Comparison of ENCODE assay signal across 20 mouse cellular contexts in genomic region chr5:140985311-140986050, GRCm38 (mm10). TPM values are rescaled to one million over a fixed set of nuclear protein-coding genes. Genes with fewer than 3 reads are reported as not detected.
DNase-seq lines count a peak whose midpoint lies in the region; ATAC-seq and TF ChIP-seq lines count a peak whose summit lies in the region.
"Had no signal": no experiment of that assay in that cellular context is flagged by ENCODE, and none has a peak within 500 bp of the region (broad histone marks: within the 10 kb centered on the region; RNA-seq: fewer than 3 reads in every experiment).

No protein-coding gene starts in this region.

- H3K4me2 ChIP-seq in intestine, embryonic 16.5 days (ENCODE audit: low read depth, low read length) = no peak overlapping the region
- H3K4me2 ChIP-seq: embryonic facial prominence, embryonic 12.5 days; hindbrain, embryonic 12.5 days; intestine, embryonic 15.5 days had no signal

- DNase-seq in brain, adult 2 months (ENCODE audit: low read depth, low spot score) = peak; percentile 87
- DNase-seq in cerebellum, adult 2 months = peak; percentile 81 to 92
- peak; percentile 88 to 93 for DNase-seq in cerebellum, postnatal 10 days
- DNase-seq in layer of hippocampus, adult 2 months (ENCODE audit: low spot score in 2 of 2) = no peak
- DNase-seq in kidney, postnatal 25 days = no peak
- DNase-seq: adrenal gland, postnatal 10 days; gastrocnemius, adult 2 months; gastrocnemius, postnatal 36 days; heart, adult 11 months; heart, postnatal 10 days; heart, postnatal 4 days; kidney, adult 8-10 months had no signal

- TF ChIP-seq CTCF in cerebellum, adult 2 months (IDR thresholded peaks at IDR 0.05; ENCODE audit: borderline replicate concordance, insufficient read depth, low read depth, low read length) = no peak
- TF ChIP-seq CTCF in layer of hippocampus, adult 2 months (conservative IDR thresholded peaks at IDR 0.05) = no peak

- no peaks in the 10 kb centered on the region for H3K27me3 ChIP-seq in cerebellum, adult 2 months (ENCODE audit: control insufficient read depth, insufficient read depth, low read length)
- no peaks in the 10 kb centered on the region for H3K27me3 ChIP-seq in intestine, embryonic 16.5 days (replicated peaks; ENCODE audit: control insufficient read depth, insufficient read depth, low read length)
- H3K27me3 ChIP-seq: embryonic facial prominence, embryonic 12.5 days; hindbrain, embryonic 12.5 days; intestine, embryonic 15.5 days had no signal

- 16% methylated on average over 9 of the region's 9 CpGs for WGBS in cerebellum, adult 2 months
- 76% methylated on average over 9 of the region's 9 CpGs for WGBS in intestine, embryonic 16.5 days

- TF ChIP-seq POLR2A in cerebellum, adult 2 months (IDR thresholded peaks at IDR 0.05; ENCODE audit: borderline replicate concordance, insufficient read depth, low read length) = no peak

- H3K9ac ChIP-seq in intestine, embryonic 16.5 days (ENCODE audit: low read depth, low read length) = no peak overlapping the region
- H3K9ac ChIP-seq: embryonic facial prominence, embryonic 12.5 days; hindbrain, embryonic 12.5 days; intestine, embryonic 15.5 days had no signal

- H3K27ac ChIP-seq in cerebellum, adult 2 months (ENCODE audit: insufficient read depth, low read length) = peak overlapping the region; percentile 40; the same call in 1 of the 2 replicates
- H3K27ac ChIP-seq in intestine, embryonic 16.5 days (ENCODE audit: low read length) = no peak overlapping the region
- H3K27ac ChIP-seq in layer of hippocampus, adult 2 months = no peak overlapping the region
- H3K27ac ChIP-seq: embryonic facial prominence, embryonic 12.5 days; gastrocnemius, adult 2 months; heart, embryonic 10.5 days; hindbrain, embryonic 12.5 days; intestine, embryonic 15.5 days had no signal

- no peak overlapping the region for H3K4me3 ChIP-seq in cerebellum, adult 2 months (replicated peaks; ENCODE audit: insufficient read depth, low read depth, low read length)
- no peak overlapping the region for H3K4me3 ChIP-seq in intestine, embryonic 16.5 days (ENCODE audit: low read length)
- H3K4me3 ChIP-seq in layer of hippocampus, adult 2 months = no peak overlapping the region
- H3K4me3 ChIP-seq: embryonic facial prominence, embryonic 12.5 days; gastrocnemius, adult 2 months; heart, embryonic 10.5 days; hindbrain, embryonic 12.5 days; intestine, embryonic 15.5 days had no signal

- peaks cover 17% of the 10 kb centered on the region for H3K4me1 ChIP-seq in cerebellum, adult 2 months (ENCODE audit: control insufficient read depth, insufficient read depth, low read length)
- no peaks in the 10 kb centered on the region for H3K4me1 ChIP-seq in intestine, embryonic 16.5 days (ENCODE audit: control insufficient read depth, insufficient read depth, low read length)
- H3K4me1 ChIP-seq: hindbrain, embryonic 12.5 days; intestine, embryonic 15.5 days had no signal

- no peaks in the 10 kb centered on the region for H3K9me3 ChIP-seq in intestine, embryonic 16.5 days (ENCODE audit: control insufficient read depth, low read length)
- H3K9me3 ChIP-seq: embryonic facial prominence, embryonic 12.5 days; heart, embryonic 10.5 days; hindbrain, embryonic 12.5 days; intestine, embryonic 15.5 days had no signal

- no peaks in the 10 kb centered on the region for H3K36me3 ChIP-seq in intestine, embryonic 16.5 days (ENCODE audit: control insufficient read depth, insufficient read depth, low read length)
- H3K36me3 ChIP-seq: embryonic facial prominence, embryonic 12.5 days; heart, embryonic 10.5 days; hindbrain, embryonic 12.5 days; intestine, embryonic 15.5 days had no signal

- peak; percentile 75 for ATAC-seq in cerebellum, adult (ENCODE audit: insufficient number of reproducible peaks, low FRiP score, low TSS enrichment)
- no peak for ATAC-seq in intestine, embryonic 16.5 days
- ATAC-seq in erythroid progenitor cell, adult 5-6 weeks (replicated peaks; ENCODE audit: low FRiP score, poor library complexity, severe bottlenecking) = no peak
- ATAC-seq: forebrain, embryonic 14.5 days; intestine, embryonic 15.5 days had no signal

RNA-seq across cellular contexts. Expression of gene Card11, which starts 14.9 kb away (rescaled TPM):
- polyA plus RNA-seq in cerebellum, adult 2 months (2012; rRNA removed) = 0.25 and 0.44 TPM in 2 replicates
- polyA plus RNA-seq in intestine, embryonic 16.5 days (2015; fragmentation: Nextera tagmentation; extraction: Ambion mirVana) = 0.53 and 0.84 TPM in 2 replicates
- 1.7 and 1.8 TPM in 2 replicates for total RNA-seq in erythroid progenitor cell, adult 5-6 weeks (2015; ENCODE audit: low replicate concordance)
- 1.3 and 2.3 TPM in 2 replicates for total RNA-seq in erythroid progenitor cell, adult 5-6 weeks (2017; ENCODE audit: low replicate concordance)
- total RNA-seq in layer of hippocampus, adult 2 months (2021) = under 1 TPM in 1 of 2 experiments, not detected in 1; 0.12 TPM
- polyA plus RNA-seq: forebrain, embryonic 14.5 days; hindbrain, embryonic 12.5 days had no signal

Comparison
In these comparisons a context has a peak if more than half of its experiments do, and no peak if none do; other contexts are left out.
1. DNase-seq: peak in brain, adult 2 months (single experiment), cerebellum, adult 2 months (2 of 2) and cerebellum, postnatal 10 days (2 of 2); none in layer of hippocampus, adult 2 months (0 of 2) and kidney, postnatal 25 days (0 of 2).